Mouse (Mus musculus) limb, embryonic 12.5 days (tissue): ENCODE results near the gene Mindy1. TPM values are rescaled to one million over a fixed set of nuclear protein-coding genes. Genes with fewer than 3 reads are reported as not detected.
A peak's percentile ranks its signal among the peaks of the same experiment; 100 is the strongest.

ENCODE experiments used
- ATAC-seq: fragments of 200-750 bp; cut with Nextera tagmentation; 2 replicates; pipeline ENCODE4 v1.8.0; 2017; ENCODE audit warnings: low read depth, moderate TSS enrichment; ENCODE audit not compliant: insufficient number of reproducible peaks, insufficient read depth, low FRiP score, low TSS enrichment
- H3K27ac ChIP-seq: fragments of 300-500 bp; sonication (generic); 2 replicates; pipeline ENCODE4 v1.5.1; 2016; ENCODE audit warnings: mild to moderate bottlenecking, moderate library complexity
- H3K27me3 ChIP-seq: fragments of 300-500 bp; sonication (generic); 2 replicates; pipeline ENCODE4 v1.6.1; 2016; ENCODE audit warnings: mild to moderate bottlenecking, moderate library complexity
- H3K36me3 ChIP-seq: fragments of 300-500 bp; sonication (generic); 2 replicates; pipeline ENCODE4 v1.6.1; 2016; ENCODE audit warnings: mild to moderate bottlenecking, moderate library complexity
- H3K4me1 ChIP-seq: fragments of 300-500 bp; sonication (generic); replicated peaks from 2 replicates; pipeline ENCODE4 v1.6.1; 2016
- H3K4me2 ChIP-seq: fragments of 300-500 bp; sonication (generic); 2 replicates; pipeline ENCODE4 v1.6.1; 2016; ENCODE audit warnings: mild to moderate bottlenecking, moderate library complexity
- H3K4me3 ChIP-seq: fragments of 300-500 bp; sonication (generic); replicated peaks from 2 replicates; pipeline ENCODE4 v1.5.1; 2016; ENCODE audit warnings: mild to moderate bottlenecking
- H3K9ac ChIP-seq: fragments of 300-500 bp; sonication (generic); replicated peaks from 2 replicates; pipeline ENCODE4 v1.6.1; 2016; ENCODE audit warnings: mild to moderate bottlenecking, moderate library complexity
- H3K9me3 ChIP-seq: fragments of 300-500 bp; sonication (generic); 2 replicates; pipeline ENCODE4 v1.6.1; 2016; ENCODE audit warnings: mild to moderate bottlenecking, moderate library complexity
- WGBS: fragments of 180-500 bp; shearing (Covaris S2); methylation state at CpG from one replicate; pipeline ENCODE4 v1.1.7; 2016; 5-methylcytosine and 5-hydroxymethylcytosine counted together
- polyA plus RNA-seq: library from polyadenylated mRNA; unstranded; fragments of >200 nt; fragmentation: Nextera tagmentation; extraction: Ambion mirVana; gene quantifications from 2 replicates; pipeline ENCODE4 v1.2.1, GENCODE M21; 2016

The Mindy1 gene
- polyA plus RNA-seq, result 36.4 and 38.7 TPM in 2 replicates

DNA sequence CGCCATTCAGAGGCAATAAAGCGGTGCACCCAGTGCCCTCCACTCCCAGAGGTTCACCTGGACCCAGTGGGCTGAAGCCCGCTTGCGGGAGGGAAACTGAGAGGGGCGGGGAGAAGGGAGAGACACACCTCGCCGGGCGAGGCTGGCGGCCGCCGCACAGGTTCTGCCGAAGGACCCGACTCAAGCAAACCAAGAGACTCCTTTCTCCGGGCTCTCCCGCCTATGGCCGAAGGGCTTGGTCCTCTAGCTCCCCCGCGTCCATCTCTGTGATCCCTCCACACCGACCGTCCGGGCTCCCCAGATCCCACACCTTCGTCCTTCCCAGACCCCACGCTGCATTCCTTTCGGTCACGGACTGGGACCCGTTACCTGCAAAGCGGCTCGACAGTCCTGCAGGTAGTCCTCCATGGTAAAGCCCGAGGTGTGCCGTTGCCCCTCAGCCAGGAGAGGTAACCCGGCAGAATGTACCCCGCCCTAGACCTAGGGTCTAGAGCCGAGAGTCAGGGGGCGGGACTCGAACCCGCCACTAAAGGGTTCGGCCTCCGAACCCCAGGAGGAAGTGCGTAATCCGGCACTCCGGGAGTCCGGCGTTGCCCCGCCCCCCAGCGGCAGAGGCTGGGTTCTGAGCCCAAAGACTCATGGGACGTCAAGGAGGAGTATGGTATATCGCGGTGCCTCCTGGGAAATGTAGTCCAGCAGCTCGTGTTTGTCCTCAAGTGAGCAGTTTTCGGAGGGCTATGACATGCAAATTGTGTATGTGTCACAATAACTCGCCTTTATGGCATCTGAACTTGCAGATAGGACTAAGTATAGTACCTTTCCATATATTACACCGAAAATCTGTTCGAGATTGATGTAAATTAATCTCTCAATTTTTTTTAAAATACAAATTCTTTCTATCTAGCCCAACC, at the start of gene Mindy1, which contains the start of gene Prune1:
Mindy1 (plus strand) TSS at position 130 of the 911 bp plus-strand sequence.
Prune1 (minus strand) TSS at position 861 of the 911 bp plus-strand sequence.
- WGBS, result under 1% methylated on average over 53 of the region's 53 CpGs
- Histone ChIP-seq H3K27ac (peak within 1 kb of the TSS; percentile 96), H3K27me3 (no peaks in the 10 kb centered on the region), H3K4me2 (peak within 1 kb of the TSS; percentile 79), H3K36me3 (peaks cover 6% of the 10 kb centered on the region; the same call in 1 of the 2 replicates), H3K9me3 (no peaks in the 10 kb centered on the region), H3K4me1 (peaks cover 20% of the 10 kb centered on the region), H3K4me3 (peak within 1 kb of the TSS; percentile 73), H3K9ac (peak within 1 kb of the TSS; percentile 84)
- peak; percentile 87 for ATAC-seq

GRCm38 (mm10) chr3:95232771-95233170, 48.4 kb upstream of the Mindy1 start:
- Histone ChIP-seq H3K9ac (no peak overlapping the region), H3K36me3 (peaks cover 67% of the 10 kb centered on the region), H3K9me3 (no peaks in the 10 kb centered on the region), H3K27ac (no peak overlapping the region), H3K4me3 (no peak overlapping the region), H3K4me1 (peaks cover 26% of the 10 kb centered on the region), H3K4me2 (no peak overlapping the region), H3K27me3 (no peaks in the 10 kb centered on the region)
- WGBS, result 92% methylated on average over 7 of the region's 7 CpGs
- no peak for ATAC-seq

GRCm38 (mm10) chr3:95233303-95233980, 47.7 kb upstream of the Mindy1 start:
- peaks cover 74% of the 10 kb centered on the region for H3K36me3 ChIP-seq
- no peaks in the 10 kb centered on the region for H3K9me3 ChIP-seq
- WGBS, result 88% methylated on average over 16 of the region's 16 CpGs
- H3K4me1 ChIP-seq, result peaks cover 26% of the 10 kb centered on the region
- H3K27me3 ChIP-seq, result no peaks in the 10 kb centered on the region
- no peak overlapping the region for H3K4me2 ChIP-seq
- ATAC-seq, result no peak
- no peak overlapping the region for H3K4me3 ChIP-seq
- H3K27ac ChIP-seq, result no peak overlapping the region
- no peak overlapping the region for H3K9ac ChIP-seq

DNA sequence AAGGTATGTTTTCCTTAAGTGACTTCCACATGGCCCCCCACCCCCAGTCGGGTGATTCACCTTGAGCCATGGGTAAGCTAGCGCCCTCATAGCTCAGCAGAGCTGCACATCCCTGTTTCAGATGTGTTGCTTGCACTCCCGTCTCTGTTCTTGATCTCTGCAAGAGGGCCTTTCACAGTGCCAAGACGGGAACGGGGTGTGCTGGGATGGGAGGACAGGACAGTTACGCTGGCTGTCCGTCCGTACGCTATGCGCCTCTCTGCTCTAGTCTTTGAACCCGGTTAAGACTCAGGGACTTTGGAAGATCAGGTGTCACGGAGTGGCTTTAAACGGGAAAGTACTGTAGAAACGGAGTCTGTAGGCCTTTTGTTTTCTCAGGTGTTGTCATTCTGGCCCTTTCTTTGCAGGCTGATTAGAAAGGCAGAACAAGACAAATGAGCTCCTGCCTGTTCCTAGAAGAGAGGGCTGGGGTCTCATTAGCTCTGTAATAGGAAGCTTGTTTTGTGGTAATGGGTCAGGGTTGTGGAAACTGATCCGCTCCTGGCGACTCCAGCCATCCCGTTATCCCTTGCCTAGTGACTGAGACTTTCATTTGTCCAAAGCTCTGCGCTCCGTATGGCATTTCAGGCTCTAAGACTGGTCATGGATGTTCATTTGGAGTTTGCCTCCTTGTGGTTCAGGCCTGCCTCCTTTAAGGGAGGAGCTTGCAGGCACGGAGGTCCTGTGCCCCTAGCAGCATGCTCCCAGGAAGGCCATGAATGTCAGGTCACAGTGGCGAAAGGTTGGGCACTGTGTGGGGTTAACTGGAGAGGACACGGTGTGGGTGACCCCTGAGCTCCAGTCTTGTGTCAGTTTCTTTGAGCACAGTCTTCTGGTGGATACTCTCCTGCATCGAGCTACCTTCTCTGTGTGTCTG, 45.5 kb upstream of the Mindy1 start:
- peaks cover 16% of the 10 kb centered on the region for H3K4me1 ChIP-seq
- H3K36me3 ChIP-seq, result peaks cover 78% of the 10 kb centered on the region
- H3K27ac ChIP-seq, result no peak overlapping the region
- no peak overlapping the region for H3K9ac ChIP-seq
- no peak overlapping the region for H3K4me2 ChIP-seq
- ATAC-seq, result no peak
- H3K27me3 ChIP-seq, result no peaks in the 10 kb centered on the region
- WGBS, result 78% methylated on average over 23 of the region's 23 CpGs
- no peak overlapping the region for H3K4me3 ChIP-seq
- H3K9me3 ChIP-seq, result no peaks in the 10 kb centered on the region

DNA sequence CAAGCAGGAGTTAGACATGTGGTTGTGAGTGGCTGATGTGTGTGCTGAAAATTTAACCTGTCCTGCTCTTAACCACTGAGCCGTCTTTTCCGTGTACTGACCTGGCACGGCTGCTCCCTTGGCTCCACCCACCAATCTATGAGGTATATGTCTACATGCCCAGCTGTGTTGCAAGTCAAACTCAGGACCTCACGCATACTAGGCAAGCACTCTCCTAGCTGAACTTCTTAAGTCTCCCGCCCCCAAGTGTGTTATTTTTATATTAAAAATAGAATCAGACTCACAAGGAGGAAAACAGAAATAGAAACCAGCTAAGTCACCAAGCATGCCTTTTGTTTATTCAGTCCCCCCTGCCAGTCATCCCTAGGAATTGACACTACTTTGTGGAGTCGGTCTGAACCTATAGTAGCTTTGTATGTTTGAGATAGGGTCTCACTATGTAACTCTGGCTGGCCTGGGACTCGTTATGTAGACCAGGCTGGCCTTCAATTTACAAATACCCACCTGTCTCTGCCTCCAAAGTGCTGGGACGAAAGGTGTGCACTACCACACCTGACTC, 43.5 kb upstream of the Mindy1 start:
- Histone ChIP-seq H3K36me3 (peaks cover 65% of the 10 kb centered on the region), H3K27me3 (no peaks in the 10 kb centered on the region), H3K27ac (no peak overlapping the region), H3K4me2 (no peak overlapping the region), H3K9ac (no peak overlapping the region), H3K9me3 (no peaks in the 10 kb centered on the region), H3K4me3 (no peak overlapping the region), H3K4me1 (peaks cover 11% of the 10 kb centered on the region)
- no peak for ATAC-seq
- 95% methylated on average over 8 of the region's 8 CpGs for WGBS

GRCm38 (mm10) chr3:95239022-95239421, 42.1 kb upstream of the Mindy1 start:
- WGBS, result 86% methylated on average over 6 of the region's 6 CpGs
- no peaks in the 10 kb centered on the region for H3K27me3 ChIP-seq

GRCm38 (mm10) chr3:95239971-95240370, 41.2 kb upstream of the Mindy1 start:
- no peak overlapping the region for H3K9ac ChIP-seq
- H3K4me3 ChIP-seq, result no peak overlapping the region
- no peaks in the 10 kb centered on the region for H3K27me3 ChIP-seq
- H3K4me2 ChIP-seq, result no peak overlapping the region; the same call in 1 of the 2 replicates
- H3K9me3 ChIP-seq, result no peaks in the 10 kb centered on the region
- WGBS, result 87% methylated on average over 12 of the region's 12 CpGs
- no peak overlapping the region for H3K27ac ChIP-seq
- peaks cover 11% of the 10 kb centered on the region for H3K4me1 ChIP-seq
- H3K36me3 ChIP-seq, result peaks cover 46% of the 10 kb centered on the region
- no peak for ATAC-seq

More at GRCm38 (mm10) chr3:95239022-95239421, 42.1 kb upstream of the Mindy1 start:
- no peak overlapping the region for H3K9ac ChIP-seq
- peaks cover 53% of the 10 kb centered on the region for H3K36me3 ChIP-seq
- H3K9me3 ChIP-seq, result no peaks in the 10 kb centered on the region
- peaks cover 11% of the 10 kb centered on the region for H3K4me1 ChIP-seq
- no peak overlapping the region for H3K27ac ChIP-seq
- no peak for ATAC-seq
- H3K4me2 ChIP-seq, result no peak overlapping the region
- H3K4me3 ChIP-seq, result no peak overlapping the region

GRCm38 (mm10) chr3:95240900-95241299, 40.2 kb upstream of the Mindy1 start:
- 0 out of 2 replicates have a peak, but pooled peaks have one; percentile 13 for ATAC-seq
- Histone ChIP-seq H3K27ac (no peak overlapping the region; the same call in 1 of the 2 replicates), H3K36me3 (peaks cover 46% of the 10 kb centered on the region), H3K9me3 (no peaks in the 10 kb centered on the region), H3K9ac (peak overlapping the region; percentile 45), H3K4me1 (peaks cover 11% of the 10 kb centered on the region), H3K4me2 (peak overlapping the region; percentile 37), H3K4me3 (peak overlapping the region; percentile 9), H3K27me3 (no peaks in the 10 kb centered on the region)
- WGBS, result 29% methylated on average over 14 of the region's 17 CpGs

GRCm38 (mm10) chr3:95241498-95241897, 39.6 kb upstream of the Mindy1 start, which contains the start of gene Gm128:
Gene Gm128, minus strand, starts transcription at chr3:95241598.
- Histone ChIP-seq H3K27me3 (no peaks in the 10 kb centered on the region), H3K9ac (peak within 1 kb of the TSS; percentile 45), H3K27ac (no peak within 1 kb of the TSS; the same call in 1 of the 2 replicates), H3K4me2 (peak within 1 kb of the TSS; percentile 37), H3K36me3 (peaks cover 40% of the 10 kb centered on the region), H3K4me3 (peak within 1 kb of the TSS; percentile 9), H3K4me1 (peaks cover 11% of the 10 kb centered on the region), H3K9me3 (no peaks in the 10 kb centered on the region)
- WGBS, result 77% methylated on average over 7 of the region's 7 CpGs
- ATAC-seq, result no peak

DNA sequence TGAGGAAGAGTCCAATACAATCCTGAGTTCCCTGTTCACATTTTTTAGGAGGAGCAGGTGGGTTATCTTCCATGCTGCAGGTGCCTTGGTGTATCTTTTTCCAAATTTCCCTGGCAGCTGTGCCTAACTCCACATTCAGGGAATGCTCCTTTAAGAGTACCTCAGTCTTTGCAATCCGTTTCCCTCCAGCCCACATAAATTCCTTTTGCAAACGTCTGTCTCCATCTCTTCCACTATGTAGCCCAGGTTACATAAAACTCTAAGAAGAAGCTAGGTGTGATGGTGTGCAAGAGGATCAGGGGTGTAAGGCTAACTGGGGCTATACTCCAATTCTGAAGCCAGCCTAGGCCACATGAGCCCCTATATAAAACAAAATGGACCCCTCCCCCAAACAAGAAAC, 38.1 kb upstream of the Mindy1 start:
- Histone ChIP-seq H3K9me3 (no peaks in the 10 kb centered on the region), H3K27me3 (no peaks in the 10 kb centered on the region), H3K27ac (no peak overlapping the region), H3K4me2 (no peak overlapping the region), H3K4me3 (no peak overlapping the region), H3K36me3 (peaks cover 32% of the 10 kb centered on the region), H3K4me1 (peaks cover 11% of the 10 kb centered on the region), H3K9ac (no peak overlapping the region)
- 73% methylated on average over 2 of the region's 2 CpGs for WGBS
- no peak for ATAC-seq
